Mouse (Mus musculus) stomach, embryonic 16.5 days (tissue): Measurements from ENCODE around the gene Pde4c. TPM values are rescaled to one million over a fixed set of nuclear protein-coding genes. Genes with fewer than 3 reads are reported as not detected.

Experiments
- ATAC-seq: fragments of 200-750 bp; cut with Nextera tagmentation; 2 replicates; pipeline ENCODE4 v1.8.0; 2017; ENCODE audit warnings: moderate number of reproducible peaks, moderate TSS enrichment; ENCODE audit not compliant: insufficient read depth, low FRiP score
- H3K27ac ChIP-seq: fragments of 300-500 bp; sonication (generic); 2 replicates; pipeline ENCODE4 v1.5.1; 2014; ENCODE audit warnings: low read length
- H3K27me3 ChIP-seq: fragments of 300-500 bp; sonication (generic); 2 replicates; pipeline ENCODE4 v1.6.1; 2014; ENCODE audit warnings: low read length, control low read depth, mixed read lengths; ENCODE audit not compliant: control insufficient read depth, insufficient read depth
- H3K36me3 ChIP-seq: fragments of 300-500 bp; sonication (generic); 2 replicates; pipeline ENCODE4 v1.6.1; 2014; ENCODE audit warnings: low read length; ENCODE audit not compliant: control insufficient read depth, insufficient read depth
- H3K4me1 ChIP-seq: fragments of 300-500 bp; sonication (generic); 2 replicates; pipeline ENCODE4 v1.6.1; 2014; ENCODE audit warnings: low read length, control low read depth, mixed read lengths; ENCODE audit not compliant: control insufficient read depth, insufficient read depth
- H3K4me2 ChIP-seq: fragments of 300-500 bp; sonication (generic); 2 replicates; pipeline ENCODE4 v1.6.1; 2014; ENCODE audit warnings: low read depth, low read length, mixed read lengths
- H3K4me3 ChIP-seq: fragments of 300-500 bp; sonication (generic); replicated peaks from 2 replicates; pipeline ENCODE4 v1.5.1; 2014; ENCODE audit warnings: mild to moderate bottlenecking, low read length
- H3K9ac ChIP-seq: fragments of 300-500 bp; sonication (generic); 2 replicates; pipeline ENCODE4 v1.6.1; 2014; ENCODE audit warnings: low read length
- H3K9me3 ChIP-seq: fragments of 300-500 bp; sonication (generic); replicated peaks from 2 replicates; pipeline ENCODE4 v1.6.1; 2016; ENCODE audit warnings: low read length, control low read depth; ENCODE audit not compliant: control insufficient read depth
- WGBS: fragments of 180-500 bp; shearing (Covaris S2); extraction: QIAGEN DNeasy Blood & Tissue Kit; methylation state at CpG from one replicate; pipeline ENCODE4 v1.1.7; 2014; 5-methylcytosine and 5-hydroxymethylcytosine counted together
- polyA plus RNA-seq: library from polyadenylated mRNA; unstranded; fragments of >200 nt; fragmentation: Nextera tagmentation; extraction: Ambion mirVana; gene quantifications from 2 replicates; pipeline ENCODE4 v1.2.1, GENCODE M21; 2015

Gene Pde4c
- polyA plus RNA-seq: 0.23 and 0.84 TPM in 2 replicates

DNA sequence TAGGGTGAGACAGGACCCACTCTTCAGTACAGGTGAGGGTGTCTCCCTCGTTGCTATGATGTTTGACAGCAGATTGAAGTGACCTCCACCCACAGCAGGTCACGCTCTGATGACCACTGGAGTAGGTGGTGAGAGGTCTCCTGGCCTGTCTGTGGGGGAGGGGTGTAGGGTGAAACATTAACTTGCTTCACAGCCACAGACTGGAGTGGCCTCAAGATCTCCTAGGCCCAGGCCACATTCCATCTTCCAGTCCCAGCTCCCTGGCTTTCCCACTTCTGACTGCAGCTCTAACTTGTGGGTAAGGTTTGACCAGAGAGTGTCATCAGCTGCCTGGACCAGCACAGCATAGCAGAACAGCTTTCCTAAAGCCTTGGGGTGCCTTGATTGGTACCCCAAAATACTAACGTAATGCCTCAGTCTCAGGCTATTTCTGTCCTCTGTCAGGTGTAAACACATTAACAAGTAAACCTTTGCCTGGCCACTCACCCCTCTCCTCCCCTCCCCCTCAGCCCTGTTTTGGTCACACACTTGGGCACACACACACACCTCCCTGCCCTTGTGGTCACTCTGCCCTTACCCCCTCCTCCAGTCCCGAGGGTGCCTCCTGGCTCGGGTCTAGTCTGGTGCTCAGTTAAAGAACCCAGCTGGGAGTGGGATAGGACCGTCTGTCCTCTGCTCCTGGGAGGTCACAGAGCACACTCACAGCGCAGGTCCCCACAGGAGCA is at the start of gene Pde4c:
TSS of gene Pde4c (plus strand) at position 235 of the 725 bp plus-strand sequence.
- Histone ChIP-seq H3K27me3 (0 out of 2 replicates have a peak, but pooled peaks cover 7% of the 10 kb centered on the region), H3K4me2 (no peak within 1 kb of the TSS), H3K9ac (0 out of 2 replicates have a peak within 1 kb of the TSS, but pooled peaks have one; percentile 10), H3K4me3 (no peak within 1 kb of the TSS), H3K9me3 (no peaks in the 10 kb centered on the region), H3K4me1 (no peaks in the 10 kb centered on the region; the same call in 1 of the 2 replicates), H3K27ac (no peak within 1 kb of the TSS), H3K36me3 (no peaks in the 10 kb centered on the region)
- ATAC-seq: no peak
- 46% methylated on average over 7 of the region's 7 CpGs for WGBS

DNA sequence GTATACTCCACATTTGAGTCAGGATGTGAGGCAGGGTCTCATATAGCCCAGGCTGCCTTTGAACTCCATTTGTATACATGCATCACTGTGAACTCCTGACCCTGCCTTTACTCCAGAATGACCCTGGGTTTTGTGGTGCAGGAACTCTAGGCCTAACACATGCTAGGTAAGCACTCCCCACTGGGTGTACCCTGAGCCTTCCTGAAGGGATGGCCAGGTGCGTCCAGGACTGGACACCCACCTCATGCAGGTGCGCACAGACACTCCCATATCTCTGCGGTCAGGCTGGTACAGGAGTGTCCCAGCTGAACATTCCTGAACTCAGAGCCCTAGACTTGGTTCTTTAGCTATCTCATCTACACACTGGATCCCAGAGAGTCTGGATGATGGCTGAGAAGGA is 49.4 kb upstream of the Pde4c start:
- no peaks in the 10 kb centered on the region for H3K27me3 ChIP-seq
- peak overlapping the region; percentile 66 for H3K4me2 ChIP-seq
- H3K9me3 ChIP-seq: no peaks in the 10 kb centered on the region
- H3K9ac ChIP-seq: peak overlapping the region; percentile 87
- ATAC-seq: no peak
- 0 out of 2 replicates have a peak, but pooled peaks cover 9% of the 10 kb centered on the region for H3K36me3 ChIP-seq
- H3K27ac ChIP-seq: peak overlapping the region; percentile 97
- 71% methylated on average over 3 of the region's 3 CpGs for WGBS
- peak overlapping the region; percentile 82 for H3K4me3 ChIP-seq
- peaks cover 27% of the 10 kb centered on the region for H3K4me1 ChIP-seq

DNA sequence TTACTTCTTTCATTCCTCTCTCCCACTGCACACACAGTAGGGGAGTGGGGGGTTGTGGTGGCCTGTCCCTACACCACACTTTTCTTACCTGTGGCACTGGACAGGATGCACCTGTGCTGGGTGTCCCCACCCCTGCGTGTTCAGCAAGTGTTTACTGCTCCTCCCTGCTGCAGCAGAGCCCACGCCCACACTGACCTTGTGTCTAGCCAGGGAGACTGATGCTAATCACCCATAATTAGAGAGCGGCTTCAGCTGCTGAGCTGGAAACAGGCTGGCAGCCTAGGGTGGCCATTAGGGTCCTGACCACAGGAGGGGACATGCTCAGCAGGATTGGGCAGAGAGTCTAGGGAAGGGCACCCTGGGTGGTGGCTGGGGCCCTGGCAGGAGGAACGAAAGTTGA is 48.8 kb upstream of the Pde4c start:
- Histone ChIP-seq H3K27me3 (no peaks in the 10 kb centered on the region), H3K4me3 (no peak overlapping the region), H3K9ac (peak overlapping the region; percentile 87; the same call in 1 of the 2 replicates), H3K27ac (peak overlapping the region; percentile 97), H3K9me3 (no peaks in the 10 kb centered on the region), H3K4me1 (peaks cover 32% of the 10 kb centered on the region), H3K36me3 (peaks cover 10% of the 10 kb centered on the region; the same call in 1 of the 2 replicates), H3K4me2 (0 out of 2 replicates have a peak overlapping the region, but pooled peaks have one; percentile 66)
- 60% methylated on average over 4 of the region's 4 CpGs for WGBS
- no peak for ATAC-seq

GRCm38 (mm10) chr8:70675336-70675735 is 48.2 kb upstream of the Pde4c start:
- 50% methylated on average over 1 of the region's 1 CpGs for WGBS
- no peaks in the 10 kb centered on the region for H3K9me3 ChIP-seq
- peaks cover 34% of the 10 kb centered on the region for H3K4me1 ChIP-seq
- H3K27ac ChIP-seq: peak overlapping the region; percentile 97; the same call in 1 of the 2 replicates
- no peak overlapping the region for H3K4me2 ChIP-seq
- H3K27me3 ChIP-seq: no peaks in the 10 kb centered on the region
- no peak overlapping the region for H3K9ac ChIP-seq
- H3K36me3 ChIP-seq: peaks cover 12% of the 10 kb centered on the region; the same call in 1 of the 2 replicates
- ATAC-seq: no peak
- H3K4me3 ChIP-seq: no peak overlapping the region

DNA sequence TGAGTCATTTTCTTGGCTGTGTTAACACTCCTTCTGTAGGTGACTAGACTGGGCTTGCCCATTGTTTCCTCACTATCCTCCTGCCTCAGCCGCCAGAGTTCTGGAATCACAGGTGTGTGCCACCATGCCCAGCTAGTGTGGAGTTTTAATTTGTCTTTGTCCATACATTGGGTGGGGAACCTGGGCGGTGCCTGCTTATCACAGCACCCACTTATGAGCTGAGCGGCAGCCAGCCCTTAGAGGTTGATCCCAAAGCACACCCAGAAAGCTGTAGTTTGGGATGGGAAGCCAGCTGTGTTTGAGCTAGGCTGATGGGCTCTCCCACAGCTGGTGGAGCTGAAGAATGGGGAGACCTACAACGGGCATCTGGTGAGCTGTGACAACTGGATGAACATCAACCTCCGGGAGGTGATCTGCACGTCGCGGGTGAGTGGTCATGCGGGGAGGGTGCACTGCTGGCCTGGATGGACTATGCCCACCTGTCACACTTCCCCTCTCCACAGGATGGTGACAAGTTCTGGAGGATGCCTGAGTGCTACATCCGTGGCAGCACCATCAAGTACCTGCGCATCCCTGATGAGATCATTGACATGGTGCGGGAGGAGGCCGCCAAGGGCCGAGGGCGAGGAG is 46.0 kb upstream of the Pde4c start:
- 87% methylated on average over 15 of the region's 15 CpGs for WGBS
- no peak overlapping the region for H3K4me3 ChIP-seq
- H3K27ac ChIP-seq: no peak overlapping the region
- peaks cover 42% of the 10 kb centered on the region for H3K4me1 ChIP-seq
- H3K36me3 ChIP-seq: peaks cover 12% of the 10 kb centered on the region; the same call in 1 of the 2 replicates
- no peaks in the 10 kb centered on the region for H3K27me3 ChIP-seq
- H3K9me3 ChIP-seq: no peaks in the 10 kb centered on the region
- ATAC-seq: no peak
- H3K4me2 ChIP-seq: no peak overlapping the region
- H3K9ac ChIP-seq: no peak overlapping the region

GRCm38 (mm10) chr8:70678679-70679078 is 44.8 kb upstream of the Pde4c start:
- no peak for ATAC-seq
- H3K36me3 ChIP-seq: peaks cover 12% of the 10 kb centered on the region; the same call in 1 of the 2 replicates
- no peak overlapping the region for H3K4me2 ChIP-seq
- H3K27ac ChIP-seq: peak overlapping the region; percentile 83
- peaks cover 41% of the 10 kb centered on the region for H3K4me1 ChIP-seq
- H3K9ac ChIP-seq: no peak overlapping the region
- no peaks in the 10 kb centered on the region for H3K9me3 ChIP-seq
- no peaks in the 10 kb centered on the region for H3K27me3 ChIP-seq
- H3K4me3 ChIP-seq: no peak overlapping the region

DNA sequence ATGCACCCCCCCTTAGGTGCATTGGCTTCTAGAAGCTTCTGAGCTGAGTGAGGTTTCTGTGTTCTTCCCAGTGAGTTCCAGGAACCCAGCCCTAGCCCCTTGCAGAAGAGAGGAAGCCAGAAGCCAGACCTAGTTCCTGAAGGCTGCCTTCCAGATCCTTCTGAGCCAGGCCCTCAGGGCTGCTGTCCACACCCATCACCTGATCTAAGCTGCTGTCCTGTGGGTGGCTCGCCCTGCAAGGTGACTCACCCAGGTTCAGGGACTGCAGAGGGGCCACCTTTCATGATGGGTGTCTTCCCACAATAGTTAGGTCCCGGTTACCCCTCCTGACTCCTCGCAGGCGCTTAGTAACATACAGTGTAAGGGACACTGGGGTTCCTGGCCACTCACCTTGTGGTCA is 44.1 kb upstream of the Pde4c start:
- Histone ChIP-seq H3K36me3 (peaks cover 12% of the 10 kb centered on the region; the same call in 1 of the 2 replicates), H3K9ac (0 out of 2 replicates have a peak overlapping the region, but pooled peaks have one; percentile 8), H3K4me3 (no peak overlapping the region), H3K4me1 (peaks cover 34% of the 10 kb centered on the region), H3K27ac (peak overlapping the region; percentile 83), H3K4me2 (no peak overlapping the region), H3K27me3 (no peaks in the 10 kb centered on the region), H3K9me3 (no peaks in the 10 kb centered on the region)
- WGBS: 82% methylated on average over 4 of the region's 4 CpGs
- ATAC-seq: no peak

DNA sequence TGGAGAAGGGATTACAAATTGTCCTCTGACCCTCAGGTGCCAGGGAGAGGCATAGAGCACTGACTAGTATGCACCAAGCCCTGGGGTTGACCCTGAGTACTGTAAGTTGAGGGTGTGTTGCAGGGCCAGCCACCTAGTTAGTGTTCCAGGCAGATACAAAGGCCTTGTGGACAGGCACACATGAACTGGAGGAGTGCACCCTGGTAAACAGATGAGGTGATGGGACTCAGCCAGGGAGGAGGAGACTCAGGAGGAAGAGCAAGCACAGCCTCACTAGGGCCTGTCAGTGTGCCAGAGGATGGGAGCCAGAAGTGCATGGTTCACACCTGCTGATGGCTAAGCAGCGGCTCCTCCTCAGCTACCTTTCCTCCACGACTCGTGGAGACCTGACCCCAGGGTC is 43.5 kb upstream of the Pde4c start:
- Histone ChIP-seq H3K4me1 (peaks cover 30% of the 10 kb centered on the region), H3K27me3 (no peaks in the 10 kb centered on the region), H3K9me3 (no peaks in the 10 kb centered on the region), H3K36me3 (peaks cover 12% of the 10 kb centered on the region; the same call in 1 of the 2 replicates), H3K9ac (peak overlapping the region; percentile 38; the same call in 1 of the 2 replicates), H3K27ac (peak overlapping the region; percentile 83), H3K4me3 (no peak overlapping the region), H3K4me2 (no peak overlapping the region)
- ATAC-seq: peak; percentile 24; the same call in 1 of the 2 replicates
- WGBS: 54% methylated on average over 3 of the region's 3 CpGs

GRCm38 (mm10) chr8:70681410-70681809 is 42.1 kb upstream of the Pde4c start:
- Histone ChIP-seq H3K9me3 (no peaks in the 10 kb centered on the region), H3K4me1 (peaks cover 30% of the 10 kb centered on the region), H3K4me3 (no peak overlapping the region), H3K9ac (peak overlapping the region; percentile 73; the same call in 1 of the 2 replicates), H3K36me3 (peaks cover 12% of the 10 kb centered on the region; the same call in 1 of the 2 replicates), H3K27me3 (no peaks in the 10 kb centered on the region), H3K4me2 (no peak overlapping the region), H3K27ac (peak overlapping the region; percentile 74)
- 58% methylated on average over 3 of the region's 3 CpGs for WGBS
- 0 out of 2 replicates have a peak, but pooled peaks have one; percentile 26 for ATAC-seq
